Mouse (Mus musculus) Patski (cell line): ENCODE measurements around the gene Zmat5. TPM values are rescaled to one million over a fixed set of nuclear protein-coding genes. Genes with fewer than 3 reads are reported as not detected.

ENCODE experiments used
- ATAC-seq: fragments of 100-300 bp; one replicate; pipeline ENCODE4 v1.8.0; 2021
- CTCF ChIA-PET: fragments of 350-600 bp; sonication (Branson Sonifier 250); formaldehyde crosslinking; loops from one replicate; lab custom pipeline; 2022; ENCODE audit warnings: inconsistent platforms; lab: Charles Lee
- POLR2A ChIA-PET: fragments of 350-600 bp; sonication (Branson Sonifier 250); formaldehyde crosslinking; loops from one replicate; lab custom pipeline; 2022; ENCODE audit warnings: antibody characterized with exemption, inconsistent platforms; lab: Charles Lee
- DNase-seq: peaks from one replicate; pipeline ENCODE4 v3.0.0-alpha.2; 2011; ENCODE audit warnings: low read depth, low spot score
- H3K27me3 ChIP-seq: fragments of 371-371 bp; one replicate; pipeline ENCODE4 v1.5.1; 2021
- CTCF ChIP-seq: fragments of 100-300 bp; IDR thresholded peaks from one replicate; pipeline ENCODE4 v1.5.1; 2021
- in situ Hi-C: fragments of 300-500 bp; cut with MboI; formaldehyde crosslinking; loops from 3 replicates; pipeline ENCODE4 v1.11.1; 2018; ENCODE audit warnings: low pct_unique_long_range_greater_than_20kb, mixed read lengths
- polyA plus RNA-seq: library from polyadenylated mRNA; unstranded; gene quantifications from one replicate; pipeline ENCODE4 v1.2.3, GENCODE M21; 2021

Gene Zmat5
- polyA plus RNA-seq, result 38.7 TPM

- in situ Hi-C loops, result loop anchor here (5.0 kb wide), 1 partner anchor 267 kb away; no protein-coding TSS in a partner anchor
- CTCF ChIA-PET, result no interaction called here
- TF ChIP-seq CTCF, result no peak
- DNase-seq (peak; percentile 83), ATAC-seq (peak; percentile 77)
- POLR2A ChIA-PET, result interaction anchor here (0.8 kb wide), 1 partner anchor 11 kb away, joined by 3 read pairs; no protein-coding TSS in a partner anchor
- no peaks in the 10 kb centered on the region for H3K27me3 ChIP-seq
Observed at GRCm38 (mm10) chr11:4704072-4704964, at the start of gene Zmat5, which contains the start of gene Uqcr10. Gene Zmat5, plus strand, starts transcription at chr11:4704678. Gene Uqcr10, minus strand, starts transcription at chr11:4704342.

- ATAC-seq (no peak), DNase-seq (no peak)
- ChIA-PET POLR2A (interaction anchor here (0.7 kb wide), 1 partner anchor 496 kb away, joined by 3 read pairs; no protein-coding TSS in a partner anchor), CTCF (no interaction called here)
- no peak for TF ChIP-seq CTCF
- in situ Hi-C loops, result no loop called here
- no peaks in the 10 kb centered on the region for H3K27me3 ChIP-seq
Observed at GRCm38 (mm10) chr11:4659818-4660217, 44.7 kb upstream of the Zmat5 start.

- POLR2A ChIA-PET, result interaction anchor here (0.7 kb wide), 1 partner anchor 497 kb away, joined by 3 read pairs; no protein-coding TSS in a partner anchor
- no peaks in the 10 kb centered on the region for H3K27me3 ChIP-seq
- ATAC-seq, result no peak
Observed at GRCm38 (mm10) chr11:4660309-4661025, 44.0 kb upstream of the Zmat5 start.

GRCm38 (mm10) chr11:4661324-4661723 is 43.2 kb upstream of the Zmat5 start:
- TF ChIP-seq CTCF, result no peak
- DNase-seq, result no peak
- no peak for ATAC-seq
- in situ Hi-C loops, result no loop called here
- POLR2A ChIA-PET, result no interaction called here
- CTCF ChIA-PET, result interaction anchor here (1.0 to 1.4 kb wide), 2 partner anchors 9 to 37 kb away, joined by 3 to 4 read pairs; no protein-coding TSS in a partner anchor
- H3K27me3 ChIP-seq, result no peaks in the 10 kb centered on the region

More at GRCm38 (mm10) chr11:4660309-4661025, 44.0 kb upstream of the Zmat5 start:
- no peak for TF ChIP-seq CTCF
- CTCF ChIA-PET, result interaction anchor here (1.4 kb wide), 1 partner anchor 10 kb away, joined by 4 read pairs; no protein-coding TSS in a partner anchor
- DNase-seq, result no peak
- in situ Hi-C loops, result no loop called here

- H3K27me3 ChIP-seq, result no peaks in the 10 kb centered on the region
- ATAC-seq, result no peak
- no peak for TF ChIP-seq CTCF
- in situ Hi-C loops, result no loop called here
- POLR2A ChIA-PET, result no interaction called here
- DNase-seq, result no peak
- CTCF ChIA-PET, result interaction anchor here (1.0 kb wide), 1 partner anchor 36 kb away, joined by 3 read pairs; no protein-coding TSS in a partner anchor
Observed at GRCm38 (mm10) chr11:4661871-4662495, 42.5 kb upstream of the Zmat5 start.

- TF ChIP-seq CTCF, result no peak
- no peak for ATAC-seq
- no peaks in the 10 kb centered on the region for H3K27me3 ChIP-seq
- POLR2A ChIA-PET, result no interaction called here
- in situ Hi-C loops, result no loop called here
- no peak for DNase-seq
- CTCF ChIA-PET, result no interaction called here
Observed at GRCm38 (mm10) chr11:4662496-4662878, 42.0 kb upstream of the Zmat5 start.

GRCm38 (mm10) chr11:4671736-4672135 is 32.7 kb upstream of the Zmat5 start:
- H3K27me3 ChIP-seq, result no peaks in the 10 kb centered on the region
- no peak for TF ChIP-seq CTCF
- DNase-seq (no peak), ATAC-seq (no peak)
- in situ Hi-C loops, result no loop called here
- POLR2A ChIA-PET, result no interaction called here
- CTCF ChIA-PET, result no interaction called here

GRCm38 (mm10) chr11:4674593-4674992 is 29.9 kb upstream of the Zmat5 start:
- ChIA-PET POLR2A (no interaction called here), CTCF (no interaction called here)
- TF ChIP-seq CTCF, result no peak
- DNase-seq (no peak), ATAC-seq (peak; percentile 41)
- in situ Hi-C loops, result no loop called here
- H3K27me3 ChIP-seq, result no peaks in the 10 kb centered on the region

GRCm38 (mm10) chr11:4675126-4675562 is 29.3 kb upstream of the Zmat5 start:
- POLR2A ChIA-PET, result no interaction called here
- no peak for ATAC-seq
- no peaks in the 10 kb centered on the region for H3K27me3 ChIP-seq
- CTCF ChIA-PET, result no interaction called here
- in situ Hi-C loops, result no loop called here
- no peak for DNase-seq
- TF ChIP-seq CTCF, result no peak

- ChIA-PET POLR2A (no interaction called here), CTCF (no interaction called here)
- TF ChIP-seq CTCF, result no peak
- no peak for ATAC-seq
- DNase-seq, result no peak
- no peaks in the 10 kb centered on the region for H3K27me3 ChIP-seq
- in situ Hi-C loops, result no loop called here
Observed at GRCm38 (mm10) chr11:4675693-4676092, 28.8 kb upstream of the Zmat5 start.
